Mouse (Mus musculus) forebrain, embryonic 10.5 days (tissue): ENCODE data around the gene Iqcf1. TPM values are rescaled to one million over a fixed set of nuclear protein-coding genes. Genes with fewer than 3 reads are reported as not detected.

Experiments used
- DNase-seq: peaks from one replicate; pipeline ENCODE4 v3.0.0-alpha.2; 2017; ENCODE audit warnings: low spot score; ENCODE audit errors: extremely low spot score
- H3K27ac ChIP-seq: fragments of 300-500 bp; sonication (generic); 2 replicates; pipeline ENCODE4 v1.5.1; 2016; ENCODE audit warnings: mild to moderate bottlenecking
- H3K27me3 ChIP-seq: fragments of 300-500 bp; sonication (generic); 2 replicates; pipeline ENCODE4 v1.6.1; 2016; ENCODE audit warnings: mild to moderate bottlenecking; ENCODE audit not compliant: poor library complexity, severe bottlenecking
- H3K36me3 ChIP-seq: fragments of 300-500 bp; sonication (generic); replicated peaks from 2 replicates; pipeline ENCODE4 v1.6.1; 2016; ENCODE audit warnings: mild to moderate bottlenecking, moderate library complexity
- H3K4me1 ChIP-seq: fragments of 300-500 bp; sonication (generic); 2 replicates; pipeline ENCODE4 v1.6.1; 2016
- H3K4me3 ChIP-seq: fragments of 300-500 bp; sonication (generic); 2 replicates; pipeline ENCODE4 v1.5.1; 2016; ENCODE audit warnings: mild to moderate bottlenecking, moderate library complexity
- H3K9me3 ChIP-seq: fragments of 300-500 bp; sonication (generic); 2 replicates; pipeline ENCODE4 v1.6.1; 2016; ENCODE audit warnings: mild to moderate bottlenecking, moderate library complexity
- WGBS: fragments of 180-500 bp; shearing (Covaris S2); methylation state at CpG from one replicate; pipeline ENCODE4 v1.1.7; 2016; 5-methylcytosine and 5-hydroxymethylcytosine counted together
- polyA plus RNA-seq: library from polyadenylated mRNA; unstranded; fragments of >200 nt; fragmentation: Nextera tagmentation; extraction: Ambion mirVana; gene quantifications from 2 replicates; pipeline ENCODE4 v1.2.1, GENCODE M21; 2016

Iqcf1 gene
- polyA plus RNA-seq = not detected in 2 replicates

DNA sequence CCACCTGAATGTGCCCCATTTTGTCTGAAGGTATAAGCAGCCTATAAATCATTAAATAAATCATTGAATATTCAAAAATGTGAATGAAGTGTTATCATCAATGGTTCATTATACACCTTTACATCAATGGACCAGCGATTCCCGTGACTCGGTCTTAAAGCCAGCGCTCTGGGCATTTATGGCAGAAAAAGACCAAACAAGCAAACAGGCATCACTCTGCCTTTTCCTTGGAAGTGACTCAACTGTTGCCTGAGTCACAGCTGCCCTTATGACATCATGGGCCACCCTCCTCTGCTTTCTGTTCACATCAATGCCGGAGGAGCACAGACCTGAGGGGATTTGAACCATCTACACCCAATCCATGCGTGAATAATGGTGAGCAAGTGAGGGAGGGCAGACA lies at the start of gene Iqcf1:
Gene Iqcf1, plus strand, starts transcription at position 301 of the 400 bp plus-strand sequence.
- Histone ChIP-seq H3K27ac (no peak within 1 kb of the TSS), H3K4me3 (no peak within 1 kb of the TSS), H3K4me1 (no peaks in the 10 kb centered on the region), H3K27me3 (no peaks in the 10 kb centered on the region), H3K36me3 (no peaks in the 10 kb centered on the region), H3K9me3 (no peaks in the 10 kb centered on the region)
- 91% methylated on average over 6 of the region's 6 CpGs for WGBS
- no peak for DNase-seq

DNA sequence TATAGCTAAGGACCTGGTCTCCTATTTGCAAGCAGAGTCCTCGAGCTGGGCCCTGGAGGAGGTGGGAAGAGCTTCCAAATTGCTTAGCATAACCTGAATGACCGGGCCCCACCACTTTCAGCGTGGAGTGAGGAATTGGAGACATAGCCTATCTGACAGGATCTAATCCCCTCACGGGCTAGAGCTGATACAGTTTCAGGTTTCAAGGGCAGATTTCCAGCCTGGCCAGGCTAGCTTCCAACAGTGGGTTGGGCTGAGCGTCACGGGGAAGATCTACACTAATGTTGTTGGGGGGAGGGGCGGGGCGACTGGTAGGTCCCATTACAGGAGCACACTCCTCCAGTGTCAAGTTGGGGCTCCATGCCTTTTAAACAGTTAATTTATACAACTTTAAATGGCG lies 49.1 kb upstream of the Iqcf1 start:
- Histone ChIP-seq H3K27me3 (peaks cover 10% of the 10 kb centered on the region; the same call in 1 of the 2 replicates), H3K36me3 (no peaks in the 10 kb centered on the region), H3K9me3 (no peaks in the 10 kb centered on the region), H3K4me1 (peaks cover 94% of the 10 kb centered on the region), H3K27ac (peak overlapping the region; percentile 98; the same call in 1 of the 2 replicates), H3K4me3 (peak overlapping the region; percentile 7)
- DNase-seq = no peak
- WGBS = 24% methylated on average over 9 of the region's 9 CpGs

DNA sequence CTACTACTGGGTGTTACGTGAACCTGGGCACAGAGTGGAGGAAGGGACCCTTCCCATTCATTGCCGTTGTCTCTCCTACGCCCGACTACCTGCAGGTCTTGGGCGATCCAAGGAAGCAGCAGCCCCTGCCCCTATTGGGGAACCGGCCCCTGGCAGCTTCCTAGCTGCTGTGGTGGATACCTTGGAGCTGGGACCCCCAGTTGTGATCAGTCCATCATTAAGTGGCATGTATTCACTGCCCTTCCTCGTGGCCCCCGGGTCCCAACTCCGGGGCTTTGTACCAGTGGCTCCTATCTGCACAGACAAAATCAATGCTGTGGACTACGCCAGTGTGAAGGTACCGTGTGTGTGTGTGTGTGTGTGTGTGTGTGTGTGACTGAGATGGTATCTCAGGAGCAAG lies 48.5 kb upstream of the Iqcf1 start:
- Histone ChIP-seq H3K36me3 (peaks cover 3% of the 10 kb centered on the region), H3K4me3 (peak overlapping the region; percentile 5; the same call in 1 of the 2 replicates), H3K9me3 (no peaks in the 10 kb centered on the region), H3K4me1 (peaks cover 94% of the 10 kb centered on the region), H3K27ac (peak overlapping the region; percentile 98), H3K27me3 (peaks cover 10% of the 10 kb centered on the region; the same call in 1 of the 2 replicates)
- 77% methylated on average over 11 of the region's 11 CpGs for WGBS
- no peak for DNase-seq

DNA sequence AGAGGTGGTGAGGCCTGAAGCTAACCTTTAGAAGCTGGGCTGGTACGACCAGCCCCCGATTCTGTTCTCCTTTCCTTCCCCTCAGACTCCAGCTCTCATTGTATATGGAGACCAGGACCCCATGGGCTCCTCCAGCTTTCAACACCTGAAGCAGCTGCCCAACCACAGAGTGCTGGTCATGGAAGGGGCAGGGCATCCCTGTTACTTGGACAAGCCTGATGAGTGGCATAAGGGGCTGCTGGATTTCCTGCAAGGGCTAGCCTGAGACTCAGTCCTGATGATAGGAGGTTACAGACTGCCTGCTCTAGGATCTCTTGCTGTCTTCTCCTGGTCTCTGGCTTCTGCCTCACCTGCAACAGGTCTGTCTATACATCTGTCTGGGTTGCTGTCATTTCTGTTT lies 47.9 kb upstream of the Iqcf1 start:
- Histone ChIP-seq H3K4me3 (peak overlapping the region; percentile 93), H3K27me3 (peaks cover 10% of the 10 kb centered on the region; the same call in 1 of the 2 replicates), H3K4me1 (peaks cover 94% of the 10 kb centered on the region), H3K27ac (peak overlapping the region; percentile 98), H3K9me3 (no peaks in the 10 kb centered on the region), H3K36me3 (peaks cover 9% of the 10 kb centered on the region)
- 59% methylated on average over 2 of the region's 2 CpGs for WGBS
- DNase-seq = no peak

DNA sequence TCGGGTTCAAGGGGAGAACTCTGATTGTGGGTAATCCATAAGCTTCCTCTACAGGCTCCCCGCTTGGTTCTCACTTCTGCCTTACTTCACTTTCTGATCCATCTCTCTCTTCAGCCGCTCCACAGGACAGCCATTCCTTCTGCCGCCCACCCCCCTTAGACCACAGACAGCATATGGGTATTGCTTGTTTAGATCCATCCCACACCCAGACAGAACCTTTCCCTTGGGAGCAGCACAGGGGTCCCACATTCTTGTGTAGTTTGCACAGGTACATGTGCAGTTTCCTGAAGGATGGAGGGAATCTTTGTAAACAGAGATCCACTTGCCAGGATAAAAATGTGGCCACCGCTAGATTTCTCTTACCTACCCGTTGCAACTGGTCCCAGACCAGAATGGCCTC lies 47.4 kb upstream of the Iqcf1 start:
- Histone ChIP-seq H3K9me3 (no peaks in the 10 kb centered on the region), H3K36me3 (peaks cover 14% of the 10 kb centered on the region), H3K27me3 (peaks cover 10% of the 10 kb centered on the region; the same call in 1 of the 2 replicates), H3K4me1 (peaks cover 94% of the 10 kb centered on the region), H3K4me3 (peak overlapping the region; percentile 93), H3K27ac (peak overlapping the region; percentile 98)
- DNase-seq = no peak
- WGBS = 14% methylated on average over 6 of the region's 6 CpGs

DNA sequence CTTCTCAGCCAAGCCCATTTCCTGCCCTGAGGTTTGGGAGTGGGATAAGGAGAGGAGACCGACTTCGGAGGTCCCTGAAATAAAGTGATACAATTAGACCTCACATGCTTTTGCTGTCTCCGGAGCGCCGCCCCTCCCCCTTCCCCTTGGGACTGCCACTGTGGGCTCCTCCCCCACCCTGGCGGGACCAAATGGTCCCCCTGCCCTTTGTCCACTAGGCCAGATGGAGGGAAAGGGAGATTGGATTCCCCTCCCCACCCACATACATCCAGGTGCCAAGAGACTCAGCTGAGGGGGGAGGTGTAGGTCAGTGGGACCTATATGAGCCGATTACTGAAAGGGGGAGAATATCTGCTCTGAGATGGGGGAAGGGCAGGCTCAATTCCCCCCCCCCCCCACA lies 46.9 kb upstream of the Iqcf1 start:
- peak; percentile 79 for DNase-seq
- H3K36me3 ChIP-seq = peaks cover 19% of the 10 kb centered on the region
- 0% methylated on average over 7 of the region's 7 CpGs for WGBS
- peak overlapping the region; percentile 98 for H3K27ac ChIP-seq
- no peaks in the 10 kb centered on the region for H3K9me3 ChIP-seq
- H3K4me1 ChIP-seq = peaks cover 94% of the 10 kb centered on the region
- H3K4me3 ChIP-seq = peak overlapping the region; percentile 93
- peaks cover 10% of the 10 kb centered on the region; the same call in 1 of the 2 replicates for H3K27me3 ChIP-seq

DNA sequence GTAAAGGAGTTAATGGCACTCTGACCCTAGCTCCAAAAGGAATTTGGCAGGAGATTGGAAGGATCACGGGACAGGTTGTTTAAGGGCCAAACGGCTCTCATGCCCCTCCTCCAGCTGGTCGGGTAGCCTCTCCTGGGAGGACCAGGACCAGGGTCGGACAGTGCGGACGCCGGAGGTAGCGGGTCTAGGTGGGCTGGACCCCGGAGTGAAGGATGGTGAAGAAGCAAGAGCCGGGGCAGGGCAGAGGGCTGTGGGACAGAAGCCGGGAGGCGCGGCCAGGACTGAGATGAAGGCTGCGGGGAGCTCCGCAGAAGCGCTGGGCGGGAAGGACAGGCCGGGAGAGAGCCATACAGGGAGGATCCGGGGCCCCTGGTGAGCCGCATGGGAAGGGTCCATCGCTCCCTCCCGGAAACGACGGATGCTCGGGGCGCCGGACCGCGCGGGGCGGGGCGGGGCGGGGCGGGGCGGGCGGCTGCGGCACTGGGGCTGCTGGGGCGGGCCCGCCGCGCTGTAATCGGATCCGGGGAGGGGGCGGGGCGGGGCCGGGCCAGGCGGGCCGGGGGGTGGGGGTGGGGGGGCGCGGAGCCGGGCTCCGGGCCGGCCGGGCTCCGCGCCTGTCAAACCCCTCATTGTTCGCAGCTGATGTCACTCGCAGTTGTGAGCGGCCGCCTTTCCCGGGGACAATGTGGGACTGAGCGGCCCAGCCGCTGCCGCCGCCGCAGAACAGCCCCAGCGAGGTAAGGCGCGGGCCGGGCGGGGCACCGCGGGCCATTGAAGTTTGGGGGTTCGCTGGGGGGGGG lies 46.3 kb upstream of the Iqcf1 start, which contains the start of gene Pcbp4:
Gene Pcbp4, plus strand, starts transcription at position 21 of the 800 bp plus-strand sequence.
- Histone ChIP-seq H3K27ac (peak within 1 kb of the TSS; percentile 98), H3K4me3 (peak within 1 kb of the TSS; percentile 93), H3K9me3 (no peaks in the 10 kb centered on the region), H3K36me3 (peaks cover 25% of the 10 kb centered on the region), H3K27me3 (peaks cover 10% of the 10 kb centered on the region; the same call in 1 of the 2 replicates), H3K4me1 (peaks cover 94% of the 10 kb centered on the region)
- DNase-seq = peak; percentile 85
- under 1% methylated on average over 63 of the region's 74 CpGs for WGBS

DNA sequence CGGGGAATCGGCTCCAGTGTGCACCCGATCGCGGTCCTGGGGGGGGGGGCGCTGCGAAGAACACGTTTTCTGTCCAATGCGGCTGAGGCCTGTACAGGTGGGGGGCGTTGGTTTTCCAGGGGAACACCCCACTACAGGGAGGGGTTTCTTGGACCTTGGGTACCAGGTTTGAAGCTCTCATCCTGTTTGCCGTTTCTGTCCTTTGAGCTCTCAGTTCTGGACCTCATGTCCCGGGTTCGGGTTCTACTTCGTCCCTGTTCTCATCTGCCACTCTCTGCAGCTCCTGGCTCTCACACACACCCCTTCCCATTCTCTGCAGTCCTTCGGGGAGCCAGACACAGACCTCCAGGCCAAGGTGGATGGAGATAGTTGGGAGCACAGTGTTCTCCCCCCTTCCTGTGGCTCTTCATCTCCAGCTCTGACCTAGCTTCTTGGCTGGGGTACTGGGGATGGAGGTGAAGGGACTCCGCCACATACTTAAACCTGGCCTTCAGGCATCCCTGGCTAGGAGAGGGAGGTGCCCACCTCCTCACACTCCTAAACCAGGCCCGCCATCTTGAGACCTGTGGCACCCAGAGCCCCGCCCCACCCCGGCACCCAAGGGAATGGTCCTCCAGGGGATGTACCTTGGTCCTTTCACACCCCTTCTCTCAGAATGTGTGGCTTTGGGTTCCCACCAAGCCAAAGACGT lies 45.6 kb upstream of the Iqcf1 start:
- Histone ChIP-seq H3K4me3 (peak overlapping the region; percentile 93), H3K27me3 (peaks cover 10% of the 10 kb centered on the region; the same call in 1 of the 2 replicates), H3K9me3 (no peaks in the 10 kb centered on the region), H3K36me3 (peaks cover 33% of the 10 kb centered on the region), H3K4me1 (peaks cover 94% of the 10 kb centered on the region), H3K27ac (peak overlapping the region; percentile 98)
- under 1% methylated on average over 17 of the region's 20 CpGs for WGBS
- no peak for DNase-seq

DNA sequence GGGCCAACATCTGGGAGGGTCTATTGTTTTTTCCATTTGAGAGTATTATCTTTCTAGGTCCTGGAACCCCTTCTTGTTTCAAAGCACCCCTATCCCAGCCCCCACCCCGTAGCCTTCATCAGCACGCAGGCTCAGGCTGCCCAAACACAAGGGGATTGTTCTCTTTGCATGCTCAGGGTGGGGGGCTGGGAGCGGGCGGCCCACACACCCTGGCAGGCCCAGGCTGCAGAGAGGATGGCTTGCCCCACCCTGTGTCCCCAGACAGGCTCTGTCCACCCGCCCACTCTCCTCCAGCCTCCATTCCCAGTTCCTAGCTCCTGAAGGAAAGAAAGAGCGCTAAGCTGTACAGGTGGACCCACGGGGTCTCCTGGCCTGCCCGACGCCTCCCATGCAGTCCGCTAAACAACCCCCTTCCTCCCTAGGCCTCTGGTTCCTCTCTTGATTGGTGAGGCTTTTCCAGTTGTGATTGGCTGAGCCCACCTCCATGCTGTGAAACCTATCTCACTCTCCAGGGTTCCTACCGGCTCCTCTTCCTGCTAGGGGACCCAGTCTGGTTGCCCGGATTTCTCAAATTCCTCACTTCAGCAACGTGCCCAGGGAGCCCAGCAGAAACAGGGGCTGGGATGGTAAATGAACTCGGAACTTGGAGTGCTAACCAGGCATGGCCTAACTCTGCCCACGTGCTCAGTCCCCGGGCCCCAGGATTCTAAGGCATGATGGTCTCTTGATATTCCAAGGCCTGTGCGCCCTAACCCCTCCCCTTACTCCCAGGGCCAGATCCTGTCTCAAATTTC lies 44.7 kb upstream of the Iqcf1 start:
- Histone ChIP-seq H3K4me1 (peaks cover 95% of the 10 kb centered on the region), H3K27me3 (peaks cover 2% of the 10 kb centered on the region; the same call in 1 of the 2 replicates), H3K36me3 (peaks cover 41% of the 10 kb centered on the region), H3K27ac (peak overlapping the region; percentile 98), H3K4me3 (peak overlapping the region; percentile 93), H3K9me3 (no peaks in the 10 kb centered on the region)
- 1% methylated on average over 17 of the region's 17 CpGs for WGBS
- peak; percentile 78 for DNase-seq

DNA sequence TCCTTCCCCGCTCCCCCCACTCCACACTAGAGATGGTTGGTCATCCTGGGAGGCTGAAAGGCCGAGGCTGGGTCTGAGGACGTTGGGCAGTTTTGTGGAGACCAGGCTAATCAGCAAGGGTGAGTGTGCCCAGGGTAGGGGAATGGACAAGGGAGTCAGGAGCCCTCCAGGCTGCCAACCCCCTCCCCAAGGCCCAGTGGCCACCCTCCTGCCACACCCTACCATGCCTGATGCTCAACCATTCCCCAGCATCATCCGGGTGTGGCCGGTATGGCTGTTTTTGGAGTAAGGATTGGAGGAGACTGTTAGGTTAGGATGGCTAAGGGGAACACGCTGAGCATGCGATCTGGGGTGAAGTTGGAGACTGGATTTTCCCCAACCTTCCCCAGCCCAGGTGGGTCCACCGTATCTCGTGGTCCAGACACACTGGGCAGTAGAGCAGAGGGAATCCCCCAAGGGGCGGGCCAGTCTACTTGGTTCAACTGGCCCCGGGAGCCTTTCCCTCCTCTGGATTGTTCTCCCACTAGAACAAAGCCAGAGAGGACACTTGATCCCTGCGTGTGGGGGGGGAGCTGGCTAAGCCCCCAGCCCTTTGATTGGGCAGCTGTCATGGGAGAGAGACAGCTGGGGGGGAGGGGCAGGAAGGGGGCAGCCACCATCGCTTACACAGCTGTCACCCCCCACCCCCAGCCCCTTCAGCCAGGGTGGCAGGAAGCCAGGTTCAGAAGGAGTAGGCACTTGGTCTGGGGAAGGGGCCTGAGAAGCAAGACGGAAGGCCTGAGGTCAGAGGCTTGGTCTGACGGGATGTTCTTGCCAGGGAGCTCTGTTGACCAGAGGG lies 43.2 kb upstream of the Iqcf1 start:
- Histone ChIP-seq H3K4me1 (peaks cover 95% of the 10 kb centered on the region), H3K9me3 (no peaks in the 10 kb centered on the region), H3K27me3 (no peaks in the 10 kb centered on the region), H3K27ac (peak overlapping the region; percentile 98), H3K4me3 (peak overlapping the region; percentile 93), H3K36me3 (peaks cover 56% of the 10 kb centered on the region)
- WGBS = 28% methylated on average over 15 of the region's 15 CpGs
- peak; percentile 64 for DNase-seq

DNA sequence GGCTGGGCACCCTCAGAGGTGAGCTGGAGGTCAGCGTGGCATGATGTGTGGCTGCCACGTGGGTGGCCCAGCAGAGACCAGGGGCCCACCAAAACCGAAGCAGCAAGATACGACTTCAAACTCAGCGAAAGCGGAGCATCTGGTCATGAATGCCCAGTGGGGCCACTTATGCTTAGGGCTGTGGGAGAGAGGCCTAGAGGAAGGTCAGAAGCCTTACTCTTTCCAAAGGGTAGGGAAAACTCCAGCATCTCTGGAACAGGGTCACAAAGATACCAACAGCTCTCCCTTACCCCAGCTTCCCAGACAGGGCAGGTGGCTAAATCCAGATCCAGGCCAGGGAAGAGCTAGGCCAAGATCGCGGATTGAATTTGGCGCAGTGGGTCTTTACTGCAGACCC lies 42.6 kb upstream of the Iqcf1 start:
- 47% methylated on average over 9 of the region's 9 CpGs for whole genome bisulfite sequencing
- no peak for DNase-seq
- Histone ChIP-seq H3K9me3 (no peaks in the 10 kb centered on the region), H3K27me3 (peaks cover 3% of the 10 kb centered on the region; the same call in 1 of the 2 replicates), H3K27ac (peak overlapping the region; percentile 98), H3K4me1 (peaks cover 95% of the 10 kb centered on the region), H3K36me3 (peaks cover 62% of the 10 kb centered on the region), H3K4me3 (peak overlapping the region; percentile 93)
